Mouse (Mus musculus) cortical plate, adult 2 months (tissue): ENCODE data around the gene Chadl. TPM values are rescaled to one million over a fixed set of nuclear protein-coding genes. Genes with fewer than 3 reads are reported as not detected.
"Not testable (repeated sequence)": the region's sequence is repeated elsewhere in the genome, so short reads cannot be mapped to it uniquely, and the experiment has no call there.

ENCODE experiments used
- H3K27ac ChIP-seq: fragments of 200-500 bp; 2 replicates; pipeline ENCODE4 v1.5.1; 2012; ENCODE audit warnings: low read length, control low read depth, inconsistent platforms; ENCODE audit not compliant: insufficient read depth
- H3K4me1 ChIP-seq: fragments of 200-500 bp; 2 replicates; pipeline ENCODE4 v1.6.1; 2011; ENCODE audit warnings: low read length; ENCODE audit not compliant: control insufficient read depth, insufficient read depth
- H3K4me3 ChIP-seq: fragments of 200-500 bp; 2 replicates; pipeline ENCODE4 v1.5.1; 2011; ENCODE audit warnings: mild to moderate bottlenecking, low read length, control low read depth; ENCODE audit not compliant: insufficient read depth
- CTCF ChIP-seq: fragments of 200-500 bp; IDR thresholded peaks from 2 replicates; pipeline ENCODE4 v1.5.1; 2011; ENCODE audit warnings: mild to moderate bottlenecking, control low read depth, low read length; ENCODE audit not compliant: insufficient read depth; ENCODE audit errors: extremely low read depth
- POLR2A ChIP-seq: fragments of 200-500 bp; IDR thresholded peaks from 2 replicates; pipeline ENCODE4 v1.6.1; 2011; ENCODE audit warnings: mild to moderate bottlenecking, low read length, control low read depth; ENCODE audit not compliant: insufficient read depth; ENCODE audit errors: extremely low read depth
- polyA plus RNA-seq: library from polyadenylated mRNA; depleted of rRNA; stranded (reverse); fragments of >200 nt; gene quantifications from 2 replicates; pipeline ENCODE4 v1.2.3, GENCODE M21; 2012; rRNA removed

Gene Chadl
- polyA plus RNA-seq, result 22.3 and 23.6 TPM in 2 replicates

- Histone ChIP-seq H3K4me3 (no peak within 1 kb of the TSS; the same call in 1 of the 2 replicates), H3K4me1 (no peaks in the 10 kb centered on the region), H3K27ac (no peak within 1 kb of the TSS)
- peak; percentile 43; the same call in 1 of the 2 replicates for TF ChIP-seq POLR2A
- TF ChIP-seq CTCF, result no peak
Observed at GRCm38 (mm10) chr15:81697175-81697574, at the start of gene Chadl. Gene Chadl, minus strand, starts transcription at chr15:81697287.

GRCm38 (mm10) chr15:81745601-81746114 is 48.6 kb upstream of the Chadl start:
- no peaks in the 10 kb centered on the region; the same call in 1 of the 2 replicates for H3K4me1 ChIP-seq
- H3K27ac ChIP-seq, result peak overlapping the region; percentile 92
- H3K4me3 ChIP-seq, result peak overlapping the region; percentile 79
- no peak for TF ChIP-seq POLR2A
- no peak for TF ChIP-seq CTCF

- Histone ChIP-seq H3K4me3 (peak within 1 kb of the TSS; percentile 79), H3K4me1 (no peaks in the 10 kb centered on the region; the same call in 1 of the 2 replicates), H3K27ac (peak within 1 kb of the TSS; percentile 92)
- TF ChIP-seq CTCF, result no peak
- peak; percentile 53 for TF ChIP-seq POLR2A
Observed at GRCm38 (mm10) chr15:81744992-81745600, 48.0 kb upstream of the Chadl start, which contains the start of the genes Zc3h7b and Rangap1. Gene Zc3h7b, plus strand, starts transcription at chr15:81745057. Gene Rangap1, minus strand, starts transcription at chr15:81745530.

- H3K4me3 ChIP-seq, H3K4me1 ChIP-seq, H3K27ac ChIP-seq: not testable (repeated sequence)
Observed at GRCm38 (mm10) chr15:81742368-81742767, 45.3 kb upstream of the Chadl start.

- Histone ChIP-seq H3K4me3 (no peak overlapping the region), H3K4me1 (no peaks in the 10 kb centered on the region), H3K27ac (no peak overlapping the region)
- TF ChIP-seq POLR2A (no peak), CTCF (peak; percentile 35; the same call in 1 of the 2 replicates)
Observed at GRCm38 (mm10) chr15:81739924-81740323, 42.8 kb upstream of the Chadl start.

- TF ChIP-seq POLR2A (no peak), CTCF (no peak)
- Histone ChIP-seq H3K4me1 (no peaks in the 10 kb centered on the region), H3K27ac (no peak overlapping the region), H3K4me3 (no peak overlapping the region)
Observed at GRCm38 (mm10) chr15:81739296-81739695, 42.2 kb upstream of the Chadl start.

GRCm38 (mm10) chr15:81735075-81735474 is 38.0 kb upstream of the Chadl start:
- TF ChIP-seq CTCF (no peak), POLR2A (no peak)

GRCm38 (mm10) chr15:81729792-81730635 is 32.9 kb upstream of the Chadl start:
- Histone ChIP-seq H3K4me3 (peak overlapping the region; percentile 76), H3K27ac (0 out of 2 replicates have a peak overlapping the region, but pooled peaks have one; percentile 31), H3K4me1 (no peaks in the 10 kb centered on the region; the same call in 1 of the 2 replicates)
- TF ChIP-seq CTCF (no peak), POLR2A (peak; percentile 75; the same call in 1 of the 2 replicates)

More at GRCm38 (mm10) chr15:81735075-81735474, 38.0 kb upstream of the Chadl start:
- H3K4me1 ChIP-seq, result no peaks in the 10 kb centered on the region
- H3K27ac ChIP-seq, result no peak overlapping the region
- H3K4me3 ChIP-seq, result no peak overlapping the region

- Histone ChIP-seq H3K27ac (0 out of 2 replicates have a peak overlapping the region, but pooled peaks have one; percentile 31), H3K4me1 (no peaks in the 10 kb centered on the region; the same call in 1 of the 2 replicates), H3K4me3 (peak overlapping the region; percentile 76)
- TF ChIP-seq POLR2A, result no peak
- no peak for TF ChIP-seq CTCF
Observed at GRCm38 (mm10) chr15:81729241-81729791, 32.2 kb upstream of the Chadl start.
